Mouse (Mus musculus) kidney, adult 2 months (tissue): ENCODE measurements at regions not wholly inside any gene's neighbourhood (a gene's known extent, or its start where the extent isn't known, plus 50 kb on each side); places are given as distances from the start of the nearest gene placed in this dataset.

Source experiments
- CTCF ChIP-seq: fragments of 200-500 bp; conservative IDR thresholded peaks from 2 replicates; pipeline ENCODE4 v1.5.1; 2011; ENCODE audit warnings: low read depth, mild to moderate bottlenecking, control low read depth, low read length, moderate library complexity, mixed read lengths; ENCODE audit not compliant: insufficient read depth, insufficient read length
- POLR2A ChIP-seq: fragments of 200-500 bp; IDR thresholded peaks from one replicate; pipeline ENCODE4 v1.6.1; 2011; ENCODE audit warnings: low read depth, low read length, control low read depth

DNA sequence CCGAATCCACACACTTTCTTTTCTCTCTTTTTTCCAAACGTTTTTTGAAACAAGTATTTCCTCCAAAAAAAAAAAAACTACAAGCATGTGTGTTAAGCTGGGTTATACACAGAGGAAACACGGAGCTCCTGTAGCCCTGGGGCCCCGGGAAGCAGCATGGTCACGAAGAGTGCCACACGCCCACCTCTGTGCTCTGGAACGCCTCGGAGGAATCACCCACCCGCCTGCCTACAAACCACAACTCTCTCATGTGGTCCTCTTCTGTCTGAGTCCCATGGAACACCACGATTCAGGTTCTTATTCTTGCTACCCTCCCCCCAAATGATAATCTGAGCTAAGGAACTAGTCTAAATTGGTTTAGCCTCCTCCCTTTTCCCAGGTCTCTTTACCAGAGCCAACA, 98.6 kb upstream of the Ptpn13 start:
- TF ChIP-seq POLR2A (no peak), CTCF (no peak)
